In genomic region chr13:62785199-62786134, GRCm38 (mm10) we compare ENCODE assay signal across 8 mouse cellular contexts. TPM values are rescaled to one million over a fixed set of nuclear protein-coding genes. Genes with fewer than 3 reads are reported as not detected.
DNase-seq lines count a peak whose midpoint lies in the region; ATAC-seq and TF ChIP-seq lines count a peak whose summit lies in the region.
"Not testable (repeated sequence)": the region's sequence is repeated elsewhere in the genome, so short reads cannot be mapped to it uniquely, and the experiment has no call there.

TSS of gene Gm5141 (minus strand) at chr13:62785808.

- ATAC-seq in intestine, postnatal 0 days, result peak; percentile 99
- ATAC-seq in megakaryocyte-erythroid progenitor cell, adult 5-6 weeks (replicated peaks; ENCODE audit: low FRiP score, low TSS enrichment, poor library complexity, severe bottlenecking), result peak; percentile 100

- not testable (repeated sequence) for H3K27me3 ChIP-seq in embryonic facial prominence, embryonic 10.5 days (replicated peaks; ENCODE audit: low read depth, poor library complexity, severe bottlenecking); intestine, postnatal 0 days (replicated peaks; ENCODE audit: control insufficient read depth, insufficient read depth, low read length)

- intact Hi-C loops in left cerebral cortex, postnatal 25 days (cut with DNase I), result not testable (repeated sequence)

- H3K36me3 ChIP-seq in embryonic facial prominence, embryonic 10.5 days (replicated peaks), result peaks cover 27% of the 10 kb centered on the region
- H3K36me3 ChIP-seq in intestine, postnatal 0 days (ENCODE audit: control insufficient read depth, insufficient read depth), result not testable (repeated sequence)

- peak within 1 kb of the TSS; percentile 76 for H3K27ac ChIP-seq in embryonic facial prominence, embryonic 10.5 days (replicated peaks)
- not testable (repeated sequence) for H3K27ac ChIP-seq in intestine, postnatal 0 days (ENCODE audit: low read depth, low read length)

- peak; percentile 10 for DNase-seq in adrenal gland, adult 8-10 months
- DNase-seq in embryonic facial prominence, embryonic 10.5 days (ENCODE audit: low spot score), result peak; percentile 51
- peak; percentile 98 for DNase-seq in heart, adult 11 months
- DNase-seq in left cerebral cortex, postnatal 25 days (ENCODE audit: low spot score in 2 of 2), result peak; percentile 68 to 75
- DNase-seq in right cerebral cortex, postnatal 25 days, result peak; percentile 70
- peak; percentile 31 to 46 for DNase-seq in urinary bladder, postnatal 36 days (ENCODE audit: low spot score in 2 of 2)

- peaks cover 17% of the 10 kb centered on the region; the same call in 1 of the 2 replicates for H3K9me3 ChIP-seq in embryonic facial prominence, embryonic 10.5 days
- not testable (repeated sequence) for H3K9me3 ChIP-seq in intestine, postnatal 0 days (ENCODE audit: control insufficient read depth)

- not testable (repeated sequence) for H3K9ac ChIP-seq in intestine, postnatal 0 days (ENCODE audit: low read depth, low read length)

- peak within 1 kb of the TSS; percentile 65 for H3K4me3 ChIP-seq in embryonic facial prominence, embryonic 10.5 days
- H3K4me3 ChIP-seq in intestine, postnatal 0 days (ENCODE audit: low read depth, low read length), result peak within 1 kb of the TSS; percentile 45

- TF ChIP-seq CTCF in intestine, postnatal 0 days (IDR thresholded peaks at IDR 0.05; ENCODE audit: low read depth), result not testable (repeated sequence)

- not testable (repeated sequence) for H3K4me1 ChIP-seq in embryonic facial prominence, embryonic 10.5 days; intestine, postnatal 0 days (replicated peaks; ENCODE audit: control insufficient read depth, insufficient read depth, low read length)

- WGBS in embryonic facial prominence, embryonic 10.5 days, result 4% methylated on average over 23 of the region's 23 CpGs
- 3% methylated on average over 19 of the region's 23 CpGs for WGBS in intestine, postnatal 0 days

- peak within 1 kb of the TSS; percentile 72 for H3K4me2 ChIP-seq in intestine, postnatal 0 days (replicated peaks; ENCODE audit: low read depth)

RNA-seq across cellular contexts. Expression of gene Gm5141, which starts in this region (rescaled TPM):
- 1 to 10 TPM; 1.3 to 6.8 (median 3.1) TPM for total RNA-seq in adrenal gland, adult 8-10 months (2022)
- 9.0 and 10.6 TPM in 2 replicates for polyA plus RNA-seq in embryonic facial prominence, embryonic 10.5 days (2016; fragmentation: Nextera tagmentation; extraction: Ambion mirVana)
- 1.2 and 1.7 TPM in 2 replicates for polyA plus RNA-seq in intestine, postnatal 0 days (2015; fragmentation: Nextera tagmentation; extraction: Ambion mirVana)
- 1 to 10 TPM; 3.6 to 4.2 TPM for total RNA-seq in left cerebral cortex, postnatal 25 days (2021)
- total RNA-seq in megakaryocyte-erythroid progenitor cell, adult 5-6 weeks (2014; fragmentation: Nextera tagmentation), result 2.2 and 3.2 TPM in 2 replicates
- 0.75 and 2.4 TPM in 2 replicates for total RNA-seq in megakaryocyte-erythroid progenitor cell, adult 5-6 weeks (2017)

Comparison
In these comparisons a context has a peak if more than half of its experiments do, and no peak if none do; other contexts are left out.
1. DNase-seq: peak in every context shown above with its lines; median percentile 98 in heart, adult 11 months; 72 in left cerebral cortex, postnatal 25 days; 70 in right cerebral cortex, postnatal 25 days; 51 in embryonic facial prominence, embryonic 10.5 days; 38 in urinary bladder, postnatal 36 days; 10 in adrenal gland, adult 8-10 months.